Mouse (Mus musculus): ENCODE results near the gene Tmem255a. TPM values are rescaled to one million over a fixed set of nuclear protein-coding genes. Genes with fewer than 3 reads are reported as not detected.
A peak's percentile ranks its signal among the peaks of the same experiment; 100 is the strongest.

Tmem255a gene
- polyA plus RNA-seq, 1 experiment from 2014 or later: 37.9 TPM

GRCm38 (mm10) chrX:38217676-38217991 is 34.6 kb downstream of the Tmem255a start:
- H3K36me3 ChIP-seq (ENCODE audit: control insufficient read depth, insufficient read depth, low read length): no peaks in the 10 kb centered on the region
- no peak overlapping the region for H3K27ac ChIP-seq (ENCODE audit: low read length)
- no peak overlapping the region for H3K4me3 ChIP-seq (replicated peaks; ENCODE audit: low read length)
- 69% methylated on average over 2 of the region's 2 CpGs for WGBS
- no peaks in the 10 kb centered on the region for H3K27me3 ChIP-seq (ENCODE audit: control insufficient read depth, insufficient read depth, low read length)
- no peaks in the 10 kb centered on the region for H3K4me1 ChIP-seq (ENCODE audit: control insufficient read depth, insufficient read depth, low read length)
- H3K4me2 ChIP-seq (ENCODE audit: low read depth, low read length): no peak overlapping the region
- H3K9ac ChIP-seq (ENCODE audit: low read length): no peak overlapping the region
- no peak for ATAC-seq (ENCODE audit: insufficient read depth, low FRiP score)
- no peaks in the 10 kb centered on the region for H3K9me3 ChIP-seq (replicated peaks; ENCODE audit: control insufficient read depth, low read length)

GRCm38 (mm10) chrX:38216986-38217675 is 35.1 kb downstream of the Tmem255a start:
- no peak for ATAC-seq (ENCODE audit: insufficient read depth, low FRiP score)
- Histone ChIP-seq H3K4me1 (ENCODE audit: control insufficient read depth, insufficient read depth, low read length) (no peaks in the 10 kb centered on the region), H3K36me3 (ENCODE audit: control insufficient read depth, insufficient read depth, low read length) (no peaks in the 10 kb centered on the region), H3K4me2 (ENCODE audit: low read depth, low read length) (no peak overlapping the region), H3K9ac (ENCODE audit: low read length) (no peak overlapping the region), H3K27ac (ENCODE audit: low read length) (no peak overlapping the region), H3K27me3 (ENCODE audit: control insufficient read depth, insufficient read depth, low read length) (no peaks in the 10 kb centered on the region), H3K4me3 (replicated peaks; ENCODE audit: low read length) (no peak overlapping the region), H3K9me3 (replicated peaks; ENCODE audit: control insufficient read depth, low read length) (no peaks in the 10 kb centered on the region)
- 71% methylated on average over 9 of the region's 9 CpGs for WGBS

GRCm38 (mm10) chrX:38207392-38207791 is 44.8 kb downstream of the Tmem255a start:
- H3K9me3 ChIP-seq (replicated peaks; ENCODE audit: control insufficient read depth, low read length): no peaks in the 10 kb centered on the region
- no peaks in the 10 kb centered on the region for H3K36me3 ChIP-seq (ENCODE audit: control insufficient read depth, insufficient read depth, low read length)
- no peaks in the 10 kb centered on the region for H3K27me3 ChIP-seq (ENCODE audit: control insufficient read depth, insufficient read depth, low read length)
- H3K9ac ChIP-seq (ENCODE audit: low read length): no peak overlapping the region
- H3K4me1 ChIP-seq (ENCODE audit: control insufficient read depth, insufficient read depth, low read length): no peaks in the 10 kb centered on the region
- H3K4me2 ChIP-seq (ENCODE audit: low read depth, low read length): no peak overlapping the region
- 63% methylated on average over 1 of the region's 1 CpGs for WGBS
- H3K4me3 ChIP-seq (replicated peaks; ENCODE audit: low read length): no peak overlapping the region
- no peak overlapping the region for H3K27ac ChIP-seq (ENCODE audit: low read length)
- ATAC-seq (ENCODE audit: insufficient read depth, low FRiP score): no peak

GRCm38 (mm10) chrX:38201816-38202215 is 50.4 kb downstream of the Tmem255a start:
- Histone ChIP-seq H3K27ac (ENCODE audit: low read length) (no peak overlapping the region), H3K4me1 (ENCODE audit: control insufficient read depth, insufficient read depth, low read length) (no peaks in the 10 kb centered on the region), H3K9me3 (replicated peaks; ENCODE audit: control insufficient read depth, low read length) (no peaks in the 10 kb centered on the region), H3K4me3 (replicated peaks; ENCODE audit: low read length) (no peak overlapping the region), H3K36me3 (ENCODE audit: control insufficient read depth, insufficient read depth, low read length) (no peaks in the 10 kb centered on the region), H3K4me2 (ENCODE audit: low read depth, low read length) (no peak overlapping the region), H3K27me3 (ENCODE audit: control insufficient read depth, insufficient read depth, low read length) (no peaks in the 10 kb centered on the region), H3K9ac (ENCODE audit: low read length) (no peak overlapping the region)
- ATAC-seq (ENCODE audit: insufficient read depth, low FRiP score): no peak
- 56% methylated on average over 2 of the region's 2 CpGs for WGBS

- WGBS: 17% methylated on average over 3 of the region's 3 CpGs
- H3K4me1 ChIP-seq (ENCODE audit: control insufficient read depth, insufficient read depth, low read length): no peaks in the 10 kb centered on the region; the same call in 1 of the 2 replicates
- H3K27ac ChIP-seq (ENCODE audit: low read length): peak overlapping the region; percentile 87; the same call in 1 of the 2 replicates
- no peaks in the 10 kb centered on the region for H3K36me3 ChIP-seq (ENCODE audit: control insufficient read depth, insufficient read depth, low read length)
- no peaks in the 10 kb centered on the region for H3K27me3 ChIP-seq (ENCODE audit: control insufficient read depth, insufficient read depth, low read length)
- peak overlapping the region; percentile 62 for H3K4me2 ChIP-seq (ENCODE audit: low read depth, low read length)
- no peaks in the 10 kb centered on the region for H3K9me3 ChIP-seq (replicated peaks; ENCODE audit: control insufficient read depth, low read length)
- H3K9ac ChIP-seq (ENCODE audit: low read length): peak overlapping the region; percentile 84
- ATAC-seq (ENCODE audit: insufficient read depth, low FRiP score): no peak
- peak overlapping the region; percentile 63 for H3K4me3 ChIP-seq (replicated peaks; ENCODE audit: low read length)
These were observed 61.8 kb downstream of the Tmem255a start for GRCm38 (mm10) chrX:38190458-38190764.

- peak; percentile 95 for ATAC-seq (ENCODE audit: insufficient read depth, low FRiP score)
- Histone ChIP-seq H3K27me3 (ENCODE audit: control insufficient read depth, insufficient read depth, low read length) (no peaks in the 10 kb centered on the region), H3K4me1 (ENCODE audit: control insufficient read depth, insufficient read depth, low read length) (no peaks in the 10 kb centered on the region; the same call in 1 of the 2 replicates), H3K4me3 (replicated peaks; ENCODE audit: low read length) (peak within 1 kb of the TSS; percentile 63), H3K27ac (ENCODE audit: low read length) (peak within 1 kb of the TSS; percentile 87), H3K4me2 (ENCODE audit: low read depth, low read length) (peak within 1 kb of the TSS; percentile 62), H3K36me3 (ENCODE audit: control insufficient read depth, insufficient read depth, low read length) (no peaks in the 10 kb centered on the region), H3K9me3 (replicated peaks; ENCODE audit: control insufficient read depth, low read length) (no peaks in the 10 kb centered on the region), H3K9ac (ENCODE audit: low read length) (peak within 1 kb of the TSS; percentile 84)
- 15% methylated on average over 71 of the region's 72 CpGs for WGBS
These were observed 62.4 kb downstream of the Tmem255a start, which contains the start of gene Zbtb33 for GRCm38 (mm10) chrX:38189552-38190457. Gene Zbtb33, plus strand, starts transcription at chrX:38189793.

GRCm38 (mm10) chrX:38185520-38185919 is 66.7 kb downstream of the Tmem255a start:
- 54% methylated on average over 2 of the region's 2 CpGs for WGBS
- no peaks in the 10 kb centered on the region for H3K36me3 ChIP-seq (ENCODE audit: control insufficient read depth, insufficient read depth, low read length)
- H3K4me1 ChIP-seq (ENCODE audit: control insufficient read depth, insufficient read depth, low read length): no peaks in the 10 kb centered on the region
- no peak overlapping the region for H3K4me2 ChIP-seq (ENCODE audit: low read depth, low read length)
- no peaks in the 10 kb centered on the region for H3K27me3 ChIP-seq (ENCODE audit: control insufficient read depth, insufficient read depth, low read length)
- H3K4me3 ChIP-seq (replicated peaks; ENCODE audit: low read length): no peak overlapping the region
- no peak for ATAC-seq (ENCODE audit: insufficient read depth, low FRiP score)
- no peak overlapping the region for H3K9ac ChIP-seq (ENCODE audit: low read length)
- no peak overlapping the region for H3K27ac ChIP-seq (ENCODE audit: low read length)
- H3K9me3 ChIP-seq (replicated peaks; ENCODE audit: control insufficient read depth, low read length): no peaks in the 10 kb centered on the region

GRCm38 (mm10) chrX:38181608-38182258 is 70.5 kb downstream of the Tmem255a start:
- peak overlapping the region; percentile 50 for H3K4me3 ChIP-seq (replicated peaks; ENCODE audit: low read length)
- peak; percentile 70; the same call in 1 of the 2 replicates for ATAC-seq (ENCODE audit: insufficient read depth, low FRiP score)
- no peak overlapping the region for H3K9ac ChIP-seq (ENCODE audit: low read length)
- no peaks in the 10 kb centered on the region for H3K4me1 ChIP-seq (ENCODE audit: control insufficient read depth, insufficient read depth, low read length)
- 15% methylated on average over 12 of the region's 15 CpGs for WGBS
- no peaks in the 10 kb centered on the region for H3K9me3 ChIP-seq (replicated peaks; ENCODE audit: control insufficient read depth, low read length)
- peak overlapping the region; percentile 65 for H3K4me2 ChIP-seq (ENCODE audit: low read depth, low read length)
- H3K36me3 ChIP-seq (ENCODE audit: control insufficient read depth, insufficient read depth, low read length): no peaks in the 10 kb centered on the region
- H3K27ac ChIP-seq (ENCODE audit: low read length): no peak overlapping the region
- no peaks in the 10 kb centered on the region for H3K27me3 ChIP-seq (ENCODE audit: control insufficient read depth, insufficient read depth, low read length)
